Mouse (Mus musculus) megakaryocyte, embryonic 14.5 days (primary cell): ENCODE results near the gene Mybpc3.

Experiments used
- FLI1 ChIP-seq: IDR thresholded peaks from 2 replicates; pipeline ENCODE4 v1.6.1; 2012; ENCODE audit warnings: low read length, inconsistent platforms, mixed read lengths
- GATA1 ChIP-seq: IDR thresholded peaks from 3 replicates; pipeline ENCODE4 v1.6.1; 2012; ENCODE audit warnings: mixed read lengths, low read length, inconsistent platforms, borderline replicate concordance

- TF ChIP-seq GATA1 (no peak), FLI1 (no peak)
These were observed 1.1 kb upstream of the Mybpc3 start for GRCm38 (mm10) chr2:91116842-91117241.
